Mouse (Mus musculus): ENCODE results near the gene Fdx1l. TPM values are rescaled to one million over a fixed set of nuclear protein-coding genes. Genes with fewer than 3 reads are reported as not detected.
"Not testable (repeated sequence)": the region's sequence is repeated elsewhere in the genome, so short reads cannot be mapped to it uniquely, and the experiment has no call there.

The Fdx1l gene
- total RNA-seq, 2 experiments from 2014 or later: 46.9 to 48.4 TPM

DNA sequence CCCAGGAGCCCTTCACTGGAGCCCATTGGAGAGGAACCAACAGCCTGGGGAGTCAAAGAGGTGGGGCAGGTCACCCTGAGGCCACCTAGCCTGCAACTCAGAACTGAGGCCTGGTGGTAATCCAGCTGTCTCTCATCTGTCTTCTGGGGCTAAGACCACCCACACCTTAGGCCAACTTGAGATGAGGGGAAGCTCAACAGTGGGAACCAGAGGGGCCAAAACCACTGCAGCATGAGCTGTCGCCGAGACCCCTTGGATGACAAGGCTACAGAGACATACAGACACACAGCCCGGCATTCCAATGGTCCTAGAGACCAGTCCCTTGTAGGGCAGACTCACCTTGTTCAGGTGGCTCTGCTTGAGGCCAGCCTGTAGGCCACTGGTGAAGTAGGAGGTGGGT is 2.2 kb upstream of the Fdx1l start:
- DNase-seq (ENCODE audit: low spot score): no peak

DNA sequence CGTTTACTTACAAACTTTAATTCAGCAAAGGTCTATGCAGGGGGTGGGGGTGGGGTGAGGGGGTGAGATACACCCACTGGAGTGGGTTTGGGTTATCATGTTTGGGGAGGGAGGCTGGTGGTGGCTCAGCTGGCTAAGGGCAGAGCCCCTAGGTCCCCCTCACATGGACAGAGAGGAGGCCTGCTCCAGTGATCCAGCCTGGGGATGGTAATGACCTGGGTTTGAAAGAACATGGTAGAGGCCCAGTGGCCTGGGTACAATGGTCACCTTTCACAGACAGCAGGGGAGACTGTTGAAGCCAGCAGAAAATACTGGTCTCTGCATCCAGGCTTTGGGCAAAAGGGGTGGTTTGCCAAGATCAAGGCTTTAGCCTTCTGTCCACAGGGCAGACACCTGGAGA is 759 bp upstream of the Fdx1l start:
- DNase-seq (ENCODE audit: low spot score): no peak

DNA sequence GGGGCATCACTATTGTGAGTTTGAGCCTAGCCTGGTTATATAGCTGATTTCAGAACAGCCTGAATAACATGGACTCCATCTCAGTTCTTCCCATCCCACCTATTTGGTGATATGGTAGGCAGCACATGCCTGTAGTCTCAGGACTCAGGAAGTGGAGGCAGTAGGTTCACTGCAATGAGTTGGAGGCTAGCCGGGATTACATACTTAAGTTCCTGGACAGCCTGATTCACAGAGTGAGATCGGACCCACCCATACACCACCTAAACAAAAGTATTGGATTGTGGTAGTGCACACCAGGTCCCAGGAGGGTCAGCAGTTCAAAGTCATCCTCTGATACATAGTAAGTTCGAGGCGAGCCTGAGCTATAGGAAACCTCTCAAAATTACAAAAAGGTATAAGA is 773 bp downstream of the Fdx1l start:
- DNase-seq (ENCODE audit: low spot score): no peak

DNA sequence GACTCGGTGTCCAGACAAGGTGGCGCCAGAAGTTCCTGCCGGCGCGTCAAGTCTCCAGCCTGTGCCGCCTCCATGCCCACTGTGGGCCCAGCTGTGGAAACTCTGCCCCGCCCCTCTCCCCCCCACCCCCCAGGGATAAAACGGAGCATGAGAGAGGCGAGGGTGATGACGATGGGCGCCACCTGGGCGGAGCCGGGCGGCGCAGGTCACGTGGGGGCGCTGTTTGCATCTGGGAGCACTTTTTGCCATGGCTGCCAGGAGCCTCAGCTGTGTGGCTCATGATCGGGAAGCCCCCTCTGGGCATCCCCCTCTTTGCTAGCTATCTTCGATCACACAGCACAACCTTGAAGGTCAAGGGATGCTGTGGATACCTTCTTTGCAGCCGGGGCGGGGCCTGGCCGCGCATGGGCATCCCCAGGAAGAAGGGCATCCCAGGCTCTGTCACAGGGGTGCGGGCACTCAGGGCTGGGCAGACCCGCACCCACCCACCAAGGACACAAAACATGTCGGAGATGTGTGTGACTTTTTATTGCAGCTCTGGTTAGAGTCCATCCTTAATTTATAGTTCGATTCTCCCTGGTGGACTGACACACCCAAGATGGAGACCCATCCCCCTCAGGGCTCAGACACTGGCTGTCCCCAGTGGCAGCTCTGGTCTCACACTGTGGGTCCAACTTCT is 6.3 kb downstream of the Fdx1l start, which contains the start of gene Zglp1:
Zglp1 (minus strand) TSS at position 88 of the 679 bp plus-strand sequence.
- DNase-seq (ENCODE audit: low spot score): no peak

DNA sequence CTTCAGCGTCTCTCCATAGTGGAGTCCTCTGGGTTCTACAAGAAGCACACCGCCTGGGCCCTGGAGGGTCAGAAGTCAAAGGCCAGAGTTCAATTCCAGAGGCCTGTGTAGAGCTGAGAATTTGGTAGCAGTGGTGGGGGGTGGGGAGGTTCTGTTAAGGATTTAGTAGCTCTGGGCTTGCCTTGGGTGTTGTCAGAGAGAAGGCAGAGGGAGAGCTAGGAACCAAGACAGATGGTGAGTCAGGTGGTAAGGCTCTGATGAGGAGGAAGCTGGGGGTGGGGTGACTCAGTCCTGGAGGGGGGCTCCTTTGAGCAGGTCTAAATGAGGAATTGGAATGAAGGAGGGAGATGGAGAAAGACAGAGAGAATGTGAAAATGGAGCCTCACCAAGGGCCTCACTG is 10.5 kb downstream of the Fdx1l start:
- no peak for DNase-seq (ENCODE audit: low spot score)

DNA sequence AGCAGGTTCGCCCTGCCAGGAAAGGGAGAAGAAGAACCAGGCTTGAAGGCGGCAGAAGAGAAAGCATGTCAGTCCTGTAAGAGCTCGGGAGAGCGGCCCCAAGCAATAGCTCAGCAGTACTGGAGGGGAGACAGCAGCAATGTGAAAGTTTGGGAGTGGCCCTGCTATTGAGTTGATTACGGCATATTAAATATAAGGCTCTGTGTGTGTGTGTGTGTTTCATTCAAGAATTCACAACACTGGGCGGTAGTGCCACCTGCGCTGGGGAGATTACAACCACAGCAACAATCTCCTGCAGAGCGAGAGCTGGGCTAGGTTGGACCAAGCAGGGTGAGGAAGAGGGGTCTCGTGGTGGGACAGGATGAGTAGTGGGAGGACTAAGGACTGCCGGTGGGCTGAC is 21.8 kb downstream of the Fdx1l start:
- no peak for DNase-seq (ENCODE audit: low spot score)

DNA sequence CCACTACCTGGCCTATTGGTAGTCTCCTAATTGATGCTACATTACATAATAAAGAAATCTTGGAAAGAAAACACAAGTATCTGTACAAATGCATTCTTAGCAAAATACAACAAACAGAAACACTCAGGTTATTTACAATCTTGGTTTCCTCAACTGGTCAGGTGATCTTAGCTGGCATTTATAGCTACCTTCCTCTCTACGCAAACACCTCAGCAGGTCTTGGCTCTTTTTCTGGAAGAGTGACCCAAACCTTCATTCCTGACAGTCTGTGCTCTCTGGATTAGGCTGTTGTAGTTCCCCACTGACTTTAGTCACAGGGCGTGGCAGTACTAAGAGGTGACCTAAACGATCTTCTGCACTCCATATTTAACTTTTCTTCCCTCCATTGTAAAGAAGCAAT is 28.2 kb downstream of the Fdx1l start:
- no peak for DNase-seq (ENCODE audit: low spot score)

DNA sequence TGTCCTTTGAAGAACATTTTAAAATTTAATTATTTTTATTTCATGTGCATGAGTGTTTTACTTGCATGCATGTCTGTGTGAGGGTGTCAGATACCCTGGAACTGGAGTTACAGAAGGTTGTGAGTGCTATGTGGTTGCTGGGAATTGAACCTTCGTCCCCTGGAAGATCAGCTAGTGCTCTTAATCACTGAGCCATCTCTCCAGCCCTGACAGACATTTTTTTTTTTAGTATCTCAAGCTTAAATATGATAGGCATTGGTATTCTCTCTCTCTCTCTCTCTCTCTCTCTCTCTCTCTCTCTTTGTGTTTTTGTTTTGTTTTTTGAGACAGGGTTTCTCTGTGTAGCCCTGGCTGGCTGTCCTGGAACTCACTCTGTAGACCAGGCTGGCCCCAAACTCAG is 28.6 kb downstream of the Fdx1l start:
- DNase-seq (ENCODE audit: low spot score): not testable (repeated sequence)

DNA sequence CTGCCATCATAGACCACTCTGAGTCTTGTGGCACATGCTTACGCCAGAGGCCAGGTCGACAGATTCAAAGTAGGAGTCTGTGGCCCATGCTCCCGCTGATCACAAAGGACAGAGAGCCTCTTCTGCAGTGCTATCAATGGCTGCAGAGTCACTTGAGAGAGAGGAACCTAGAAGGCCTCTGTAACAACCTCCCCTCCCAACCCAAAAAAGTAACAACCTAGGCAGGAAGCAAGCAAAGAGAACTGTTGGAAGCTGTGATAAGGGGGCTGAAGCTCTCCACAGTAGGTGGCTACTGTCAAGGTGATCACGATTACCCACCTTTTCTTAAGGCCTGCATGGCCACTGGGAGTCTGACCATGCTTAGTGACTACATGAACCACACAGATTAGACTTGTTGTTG is 29.9 kb downstream of the Fdx1l start:
- no peak for DNase-seq (ENCODE audit: low spot score)

DNA sequence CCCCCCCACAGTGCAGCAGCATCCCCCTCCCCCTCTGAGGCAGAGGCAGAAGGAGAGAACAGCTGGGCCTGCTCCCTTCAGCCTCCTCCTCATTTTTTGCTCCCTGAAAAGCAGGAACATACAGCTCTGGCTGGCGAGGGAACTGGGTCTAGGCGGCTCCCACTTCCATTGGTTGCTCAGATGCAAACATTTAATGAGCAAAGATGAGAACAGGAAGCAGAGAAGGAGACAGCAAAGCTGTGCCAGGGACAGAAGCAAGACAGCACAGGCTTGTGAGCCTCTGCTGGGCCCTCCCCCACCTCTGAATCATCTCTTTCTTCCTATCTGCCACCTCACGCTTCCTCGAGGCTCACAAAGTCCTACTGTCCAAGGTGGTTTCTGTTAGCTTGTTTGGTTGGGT is 32.1 kb downstream of the Fdx1l start:
- no peak for DNase-seq (ENCODE audit: low spot score)

DNA sequence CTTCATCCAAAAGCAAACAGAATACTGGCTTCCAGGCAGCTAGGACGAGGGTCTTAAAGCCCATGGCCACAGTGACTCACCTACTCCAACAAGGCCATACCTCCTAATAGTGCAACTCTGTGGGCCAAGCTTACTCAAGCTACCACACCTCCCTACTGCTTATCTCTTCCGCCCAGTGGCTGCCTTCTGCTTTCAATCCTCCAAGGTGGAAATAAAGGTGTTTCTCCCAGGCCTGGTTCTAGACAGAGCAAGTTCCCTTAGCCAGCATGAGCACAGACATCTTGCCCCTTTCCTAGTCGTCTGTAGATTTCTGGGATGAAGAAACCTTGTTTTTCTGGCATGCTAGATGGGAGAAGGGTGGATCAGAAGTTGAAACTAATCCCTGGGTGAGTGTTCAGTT is 33.6 kb downstream of the Fdx1l start:
- no peak for DNase-seq (ENCODE audit: low spot score)

DNA sequence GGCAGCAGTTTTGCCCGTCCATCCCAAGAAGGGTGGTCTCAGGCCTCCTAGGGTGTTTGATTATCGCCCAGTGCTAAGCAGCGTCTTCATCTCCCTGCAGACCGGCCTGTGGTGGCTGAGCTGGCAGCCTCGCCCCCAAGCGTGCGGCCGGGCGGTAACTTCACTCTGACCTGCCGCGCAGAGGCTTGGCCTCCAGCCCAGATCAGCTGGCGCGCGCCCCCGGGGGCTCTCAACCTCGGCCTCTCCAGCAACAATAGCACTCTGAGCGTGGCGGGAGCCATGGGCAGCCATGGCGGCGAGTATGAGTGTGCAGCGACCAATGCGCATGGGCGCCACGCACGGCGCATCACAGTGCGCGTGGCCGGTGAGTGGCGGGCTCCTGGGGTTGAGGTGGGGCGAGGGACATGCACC is 35.9 kb downstream of the Fdx1l start:
- DNase-seq (ENCODE audit: low spot score): no peak

DNA sequence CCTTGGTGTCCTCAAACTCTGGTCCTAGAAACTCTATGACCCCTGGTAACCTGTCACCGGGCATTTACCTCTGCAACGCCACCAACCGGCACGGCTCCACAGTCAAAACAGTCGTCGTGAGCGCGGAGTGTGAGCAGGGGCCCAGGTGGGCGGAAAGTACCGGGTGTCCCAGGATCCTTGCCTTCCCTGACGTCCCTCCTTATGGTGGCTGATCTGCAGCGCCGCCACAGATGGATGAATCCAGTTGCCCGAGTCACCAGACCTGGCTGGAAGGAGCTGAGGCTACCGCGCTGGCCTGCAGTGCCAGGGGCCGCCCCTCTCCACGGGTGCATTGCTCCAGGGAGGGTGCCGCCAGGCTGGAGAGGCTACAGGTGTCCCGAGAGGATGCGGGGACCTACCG is 36.7 kb downstream of the Fdx1l start:
- DNase-seq (ENCODE audit: low spot score): no peak

DNA sequence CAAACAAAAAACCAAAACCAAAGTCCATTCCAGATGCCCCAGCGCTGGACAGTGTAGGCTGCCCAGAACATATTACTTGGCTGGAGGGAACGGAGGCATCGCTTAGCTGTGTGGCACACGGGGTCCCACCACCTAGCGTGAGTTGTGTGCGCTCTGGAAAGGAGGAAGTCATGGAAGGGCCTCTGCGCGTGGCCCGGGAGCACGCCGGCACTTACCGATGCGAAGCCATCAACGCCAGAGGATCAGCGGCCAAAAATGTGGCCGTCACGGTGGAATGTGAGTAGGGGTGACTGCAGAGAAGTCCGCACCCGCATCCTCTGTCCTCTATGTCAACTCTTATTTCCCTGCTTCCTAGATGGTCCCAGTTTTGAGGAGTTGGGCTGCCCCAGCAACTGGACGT is 37.3 kb downstream of the Fdx1l start:
- DNase-seq (ENCODE audit: low spot score): no peak

DNA sequence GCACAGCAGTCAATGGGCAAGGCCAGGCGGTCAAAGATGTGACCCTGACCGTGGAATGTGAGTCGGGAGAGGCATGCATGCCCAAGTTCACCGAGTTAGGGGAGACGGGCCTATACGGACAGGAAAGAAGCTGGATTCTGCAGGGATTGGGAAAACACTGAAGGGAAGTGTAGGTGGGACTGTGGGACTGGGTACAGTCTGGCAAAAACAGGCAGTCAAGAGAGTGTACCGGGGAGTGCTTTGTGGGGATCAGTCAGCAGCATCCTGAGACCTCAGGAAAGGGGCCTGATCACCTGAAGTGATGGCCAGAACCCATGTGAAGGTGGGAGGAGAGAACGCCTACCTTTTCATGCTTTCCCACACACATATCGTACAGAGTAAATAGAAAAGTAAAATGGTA is 37.8 kb downstream of the Fdx1l start:
- DNase-seq (ENCODE audit: low spot score): no peak

DNA sequence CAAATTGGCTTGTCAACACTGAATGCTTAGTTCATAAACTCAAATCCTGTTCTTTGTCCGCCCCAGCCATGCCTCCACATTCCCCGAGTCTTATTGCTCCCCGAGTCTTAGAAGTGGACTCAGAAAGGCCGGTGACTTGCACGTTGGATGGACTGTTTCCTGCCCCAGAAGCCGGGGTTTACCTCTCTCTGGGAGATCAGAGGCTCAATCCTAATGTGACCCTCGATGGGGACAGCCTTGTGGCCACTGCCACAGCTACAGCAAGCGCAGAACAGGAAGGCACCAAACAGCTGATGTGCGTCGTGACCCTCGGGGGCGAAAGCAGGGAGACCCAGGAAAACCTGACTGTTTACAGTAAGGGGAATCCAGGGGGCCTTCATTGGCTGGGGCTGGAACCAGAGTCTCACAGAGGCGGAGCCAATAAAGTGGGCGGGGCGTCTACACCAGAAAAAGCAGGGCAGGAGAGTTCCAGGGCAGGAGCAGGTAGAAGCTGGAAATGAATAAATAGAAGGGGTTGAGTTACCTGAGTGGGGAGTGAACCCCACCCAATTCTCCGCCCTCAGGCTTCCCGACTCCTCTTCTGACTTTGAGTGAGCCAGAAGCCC is 38.8 kb downstream of the Fdx1l start:
- DNase-seq (ENCODE audit: low spot score): no peak

DNA sequence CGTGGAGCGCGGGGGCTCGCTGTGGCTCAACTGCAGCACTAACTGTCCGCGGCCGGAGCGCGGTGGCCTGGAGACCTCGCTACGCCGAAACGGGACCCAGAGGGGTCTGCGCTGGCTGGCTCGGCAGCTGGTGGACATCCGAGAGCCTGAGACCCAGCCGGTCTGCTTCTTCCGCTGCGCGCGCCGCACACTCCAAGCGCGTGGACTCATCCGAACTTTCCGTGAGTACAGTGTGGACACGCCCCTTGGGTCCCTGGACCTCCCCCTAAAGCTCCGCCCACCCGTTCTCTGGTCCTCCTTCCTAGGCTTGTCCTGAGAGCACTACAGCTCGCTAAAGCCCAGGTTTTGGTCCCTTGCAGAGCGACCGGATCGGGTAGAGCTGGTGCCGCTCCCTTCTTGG is 40.3 kb downstream of the Fdx1l start:
- DNase-seq (ENCODE audit: low spot score): peak; percentile 90

DNA sequence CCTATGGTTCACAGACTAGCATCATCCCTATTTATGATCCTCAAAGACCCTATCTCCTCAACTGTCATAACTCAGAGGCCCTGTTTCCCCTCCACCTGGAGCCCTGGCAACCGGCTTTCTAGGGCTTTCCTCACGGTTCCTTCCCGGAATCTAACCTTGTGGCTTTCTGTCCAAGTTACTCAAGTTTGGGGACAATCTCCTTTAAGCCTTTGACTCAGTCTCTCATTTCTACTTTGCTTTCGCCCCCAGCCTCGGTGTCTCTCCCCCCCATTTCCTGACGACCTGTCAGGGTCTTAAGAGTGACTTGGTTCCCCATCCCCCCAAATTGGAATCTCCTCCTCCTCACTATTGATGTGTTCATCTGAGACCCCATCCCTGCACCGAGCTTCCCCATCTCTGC is 40.9 kb downstream of the Fdx1l start:
- DNase-seq (ENCODE audit: low spot score): no peak

DNA sequence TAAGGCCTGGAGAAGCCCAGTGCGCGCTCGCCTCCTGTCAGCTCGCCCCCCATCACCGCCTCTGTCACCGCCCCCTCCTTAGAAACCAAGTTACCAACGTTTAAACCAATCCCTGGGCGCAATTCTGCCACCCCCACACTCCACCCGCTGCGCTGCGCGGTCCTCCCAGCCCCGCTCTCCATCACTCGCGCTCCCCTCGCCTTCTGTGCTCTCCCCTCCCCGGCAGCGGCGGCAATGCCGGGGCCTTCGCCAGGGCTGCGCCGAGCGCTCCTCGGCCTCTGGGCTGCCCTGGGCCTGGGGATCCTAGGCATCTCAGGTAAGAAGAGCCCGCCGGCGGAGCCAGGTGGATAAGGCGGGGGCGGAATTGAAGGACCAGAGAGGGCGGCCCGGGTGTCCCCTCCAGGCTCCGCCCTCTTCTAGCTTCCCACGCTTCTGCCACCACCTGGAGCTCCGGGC is 41.5 kb downstream of the Fdx1l start, which contains the start of gene Icam5:
Icam5 (plus strand) TSS at position 178 of the 456 bp plus-strand sequence.
- DNase-seq (ENCODE audit: low spot score): no peak

DNA sequence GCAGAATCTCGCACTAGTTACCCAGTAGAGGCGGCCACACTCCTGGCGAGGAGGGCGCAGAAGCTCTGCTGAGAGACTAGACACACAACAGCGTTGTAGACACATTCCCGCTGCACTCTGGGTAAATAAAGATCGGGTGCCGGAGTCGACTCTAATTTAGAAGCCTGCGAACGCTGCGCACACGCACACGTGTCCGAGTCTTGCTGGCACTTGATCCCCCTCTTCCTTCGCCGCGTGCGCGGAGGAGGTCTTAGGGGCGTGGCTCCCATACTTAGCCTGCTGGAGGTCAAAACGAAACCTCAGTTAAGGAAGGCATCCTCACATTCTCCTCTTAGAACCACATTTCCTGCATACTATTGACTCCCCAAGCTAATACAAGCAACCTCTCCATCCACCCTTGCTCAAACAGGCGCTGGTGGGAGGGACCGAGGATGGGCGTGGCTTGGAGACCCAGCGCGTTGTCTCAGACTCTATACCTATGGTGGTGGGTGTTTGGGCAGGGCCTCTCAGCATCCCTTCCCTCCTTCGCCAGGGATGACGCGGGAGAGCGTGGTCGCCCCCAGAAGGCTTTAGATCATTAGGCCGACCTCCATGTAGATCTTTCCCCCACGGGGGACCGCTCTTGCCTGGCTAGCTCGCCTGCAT is 42.0 kb downstream of the Fdx1l start:
- DNase-seq (ENCODE audit: low spot score): peak; percentile 69

DNA sequence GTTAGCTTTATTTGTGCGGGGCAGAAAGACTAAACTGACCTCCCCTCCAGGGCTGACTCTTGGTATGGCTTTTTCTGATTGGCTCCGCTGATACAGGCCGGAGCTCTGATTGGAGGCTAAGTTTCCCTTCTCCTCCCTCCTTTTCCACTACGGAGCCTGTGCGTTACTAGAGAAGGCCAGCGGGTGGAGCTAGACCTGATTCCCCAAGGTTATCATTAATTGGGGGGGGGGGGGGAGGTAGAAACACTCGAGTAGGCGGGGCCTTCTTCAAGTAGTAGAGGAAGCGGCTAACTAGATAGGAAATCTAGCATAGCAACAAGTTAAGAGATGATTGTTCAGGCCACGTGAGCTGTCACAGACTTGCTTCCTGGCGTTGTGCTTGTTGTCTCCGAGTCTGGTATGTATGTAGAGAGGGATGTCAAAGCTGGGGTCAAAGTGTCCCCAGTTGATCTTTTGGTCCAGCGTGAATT is 42.6 kb downstream of the Fdx1l start:
- DNase-seq (ENCODE audit: low spot score): peak; percentile 94

DNA sequence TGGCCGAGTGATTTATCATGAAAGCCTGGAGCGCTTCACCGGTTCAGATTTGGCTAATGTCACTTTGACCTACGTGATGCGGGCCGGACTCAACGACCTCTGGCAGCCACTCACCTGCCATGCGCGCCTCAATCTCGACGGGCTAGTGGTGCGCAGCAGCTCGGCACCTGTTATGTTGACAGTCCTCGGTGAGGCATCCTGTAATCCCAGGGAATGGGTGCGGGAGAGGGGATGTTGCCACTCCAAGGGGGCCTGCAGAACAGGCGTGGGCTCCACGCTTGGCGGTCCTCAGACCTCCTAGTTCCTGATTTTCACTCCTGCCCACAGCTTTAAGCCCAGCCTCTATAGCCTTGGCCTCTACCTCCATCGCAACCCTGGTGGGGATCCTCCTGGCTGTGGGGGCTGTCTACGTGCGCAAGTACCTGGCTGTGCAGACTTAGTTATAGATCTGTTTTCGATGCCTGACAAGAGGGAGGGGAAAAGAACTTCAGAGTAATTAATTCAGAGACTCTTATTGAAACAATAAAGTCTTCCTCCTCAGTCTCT is 43.3 kb downstream of the Fdx1l start:
- no peak for DNase-seq (ENCODE audit: low spot score)
